Mouse (Mus musculus) ovary, adult 18-20 months (tissue): Measurements from ENCODE around the gene Otud7a.
"Not testable (repeated sequence)": the region's sequence is repeated elsewhere in the genome, so short reads cannot be mapped to it uniquely, and the experiment has no call there.

Experiments
- DNase-seq: peaks from one replicate; pipeline ENCODE4 v3.0.0; 2022; ENCODE audit warnings: low spot score, mixed read lengths

The Otud7a gene

DNA sequence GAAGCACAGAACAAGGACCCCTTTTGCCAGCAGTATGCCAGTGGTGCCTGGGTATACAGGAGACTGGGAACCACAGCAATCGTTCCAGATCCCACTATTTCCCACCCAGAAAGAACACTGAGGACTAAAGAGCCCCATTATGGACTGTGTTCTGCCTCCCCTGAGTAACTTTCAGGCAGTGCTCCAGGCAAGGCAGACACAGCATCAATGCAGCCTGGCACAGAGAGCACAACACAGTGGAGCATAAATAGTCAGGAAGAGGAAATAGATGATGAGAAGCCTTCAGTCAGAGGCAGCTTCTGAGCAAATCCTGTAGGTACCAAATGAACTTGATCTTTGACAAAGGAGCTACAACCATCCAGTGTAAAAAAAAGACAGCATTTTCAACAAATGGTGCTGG, 115.1 kb downstream of the Otud7a start:
- DNase-seq: no peak

DNA sequence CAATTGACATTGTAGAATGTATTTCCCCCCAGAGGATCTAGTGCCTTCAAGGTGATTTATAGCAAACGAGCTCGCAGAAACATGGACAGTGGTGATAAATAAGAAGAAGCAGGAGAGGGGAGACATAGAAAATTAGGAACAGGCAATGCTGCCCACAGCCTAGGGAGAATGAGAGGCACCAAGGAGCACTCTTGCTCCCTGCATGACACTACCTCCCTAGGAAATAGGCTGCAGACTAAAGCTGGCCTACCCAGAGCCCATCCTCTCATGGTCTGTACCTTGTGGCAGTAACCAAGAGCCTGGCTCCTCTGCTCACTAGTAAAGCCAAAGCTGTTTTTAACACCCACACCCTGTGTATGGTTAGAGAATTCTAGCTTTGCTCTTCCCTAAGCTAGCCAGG, 138.8 kb downstream of the Otud7a start:
- no peak for DNase-seq

DNA sequence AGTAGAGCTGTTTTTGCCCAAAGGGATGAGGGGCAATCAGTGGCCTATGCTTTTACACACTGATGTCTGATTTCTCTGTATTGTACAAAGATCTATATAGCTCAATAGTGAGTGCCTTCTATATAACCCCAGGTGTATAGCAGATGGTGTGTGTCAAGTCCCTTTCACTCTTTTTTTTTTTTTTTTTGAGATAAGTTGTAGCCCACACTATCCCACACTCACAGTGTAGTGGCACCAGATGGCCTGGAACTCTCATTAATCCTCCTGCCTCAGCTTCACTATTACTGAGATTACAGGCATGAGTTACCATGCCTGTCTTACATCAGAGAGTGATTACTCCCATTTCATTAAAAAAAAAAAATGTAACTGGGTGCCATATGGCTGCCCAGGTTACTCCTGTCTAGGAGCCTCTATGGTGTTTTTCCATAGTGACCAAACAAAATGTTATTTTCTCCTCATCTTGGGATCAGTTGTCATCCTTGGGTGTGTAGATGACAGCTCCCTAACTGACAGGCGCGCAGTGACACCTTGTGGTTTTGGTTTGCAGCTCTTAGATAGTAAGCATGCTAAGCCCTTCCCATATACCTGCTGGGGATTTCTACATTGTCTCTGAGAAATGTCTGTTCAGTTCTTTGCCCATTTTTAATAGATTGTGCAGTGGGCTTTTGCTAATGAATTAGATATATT, 141.8 kb downstream of the Otud7a start:
- DNase-seq: no peak

DNA sequence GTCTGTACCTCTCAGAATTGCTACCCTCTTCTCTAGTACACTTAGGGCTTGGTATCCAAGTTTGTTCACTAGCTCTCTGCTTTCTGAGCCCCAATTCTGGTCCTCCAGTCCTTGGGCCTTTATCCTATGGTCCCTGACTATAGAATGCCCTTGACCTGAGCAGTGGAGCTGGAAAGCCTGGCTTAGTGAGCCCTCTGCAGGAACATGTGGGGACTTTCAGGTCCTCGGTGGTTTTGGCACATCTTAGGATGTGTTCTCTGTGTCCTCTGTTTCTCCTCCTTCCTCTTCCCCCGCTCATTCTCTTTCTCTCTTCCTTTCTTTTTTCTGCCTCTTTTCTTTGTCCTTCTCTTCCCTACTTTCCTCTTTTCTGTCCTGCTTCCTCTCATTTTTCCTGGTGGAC, 145.8 kb downstream of the Otud7a start:
- no peak for DNase-seq

DNA sequence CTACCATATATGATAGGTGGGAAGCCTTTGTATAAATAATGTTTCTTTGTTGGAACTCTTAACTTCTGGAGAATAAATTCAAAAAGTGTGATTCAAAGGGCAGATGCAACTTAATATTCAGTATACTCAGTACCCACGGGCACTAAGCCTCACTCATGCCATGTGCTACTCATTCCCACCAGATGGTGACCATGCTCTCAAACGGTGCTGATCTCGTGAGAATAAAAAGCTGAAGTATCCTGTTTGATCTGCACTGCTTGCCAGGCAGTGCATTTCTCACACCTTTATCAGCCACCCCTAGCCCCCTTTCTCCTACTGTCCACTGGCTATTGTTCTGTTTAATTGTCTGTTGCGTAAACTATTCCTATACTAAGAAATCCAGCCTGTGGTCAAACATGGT, 146.8 kb downstream of the Otud7a start:
- no peak for DNase-seq

DNA sequence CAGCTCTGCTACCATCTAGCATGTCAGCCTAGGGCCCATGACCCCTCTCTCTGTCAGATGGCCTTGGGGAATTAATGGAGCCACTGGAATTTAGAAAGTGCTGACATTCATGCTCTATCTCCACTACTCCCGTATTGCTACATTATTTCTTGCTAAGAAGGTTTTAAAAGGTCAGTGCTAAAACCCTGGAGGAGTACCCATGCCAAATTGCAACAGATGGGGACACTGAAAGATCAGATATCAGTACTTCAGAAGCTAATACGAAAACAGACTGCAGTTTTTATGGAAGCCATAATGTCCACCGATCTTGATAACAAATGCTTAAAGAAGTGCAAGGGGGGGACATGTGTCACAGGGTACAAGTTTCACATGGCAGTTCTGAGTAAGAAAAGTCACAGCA, 147.5 kb downstream of the Otud7a start:
- no peak for DNase-seq

DNA sequence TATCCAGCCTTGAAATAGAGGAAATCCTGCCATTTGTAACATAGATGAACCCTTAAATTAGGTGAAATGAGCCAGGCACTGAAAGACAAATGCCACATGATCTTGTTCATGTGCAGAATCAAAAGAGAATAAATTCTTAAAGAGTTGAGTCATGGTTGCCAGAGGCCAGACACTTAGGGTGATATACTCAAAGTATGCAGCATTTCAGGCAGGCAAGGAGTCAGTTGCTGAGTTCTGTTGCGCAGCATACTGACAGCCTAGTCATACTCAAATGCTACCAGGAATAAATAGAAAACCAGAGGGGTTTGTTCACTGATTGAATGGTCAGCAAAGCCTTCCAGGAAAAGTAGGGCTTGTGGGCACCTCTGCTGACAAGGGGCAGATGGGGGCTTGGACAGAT, 160.3 kb downstream of the Otud7a start:
- no peak for DNase-seq

DNA sequence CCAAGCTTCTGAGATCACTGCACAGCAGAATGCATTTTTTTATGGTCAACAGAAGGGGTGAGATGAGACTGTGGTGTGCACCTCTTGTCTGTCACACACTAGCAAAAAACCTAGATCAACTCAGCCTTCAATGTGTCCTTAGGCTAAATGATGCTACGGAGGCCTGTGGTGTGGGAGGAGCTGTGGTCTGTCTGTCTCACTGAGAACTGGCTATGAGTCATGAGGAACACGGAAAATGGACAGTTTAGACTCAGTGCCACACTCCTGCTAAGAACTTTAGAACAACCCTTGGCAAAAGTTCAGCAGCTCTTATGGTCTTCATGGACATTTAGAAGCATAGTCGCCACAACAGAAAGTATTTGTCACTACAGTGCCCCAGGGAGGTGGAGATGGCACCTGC, 172.5 kb downstream of the Otud7a start:
- no peak for DNase-seq

DNA sequence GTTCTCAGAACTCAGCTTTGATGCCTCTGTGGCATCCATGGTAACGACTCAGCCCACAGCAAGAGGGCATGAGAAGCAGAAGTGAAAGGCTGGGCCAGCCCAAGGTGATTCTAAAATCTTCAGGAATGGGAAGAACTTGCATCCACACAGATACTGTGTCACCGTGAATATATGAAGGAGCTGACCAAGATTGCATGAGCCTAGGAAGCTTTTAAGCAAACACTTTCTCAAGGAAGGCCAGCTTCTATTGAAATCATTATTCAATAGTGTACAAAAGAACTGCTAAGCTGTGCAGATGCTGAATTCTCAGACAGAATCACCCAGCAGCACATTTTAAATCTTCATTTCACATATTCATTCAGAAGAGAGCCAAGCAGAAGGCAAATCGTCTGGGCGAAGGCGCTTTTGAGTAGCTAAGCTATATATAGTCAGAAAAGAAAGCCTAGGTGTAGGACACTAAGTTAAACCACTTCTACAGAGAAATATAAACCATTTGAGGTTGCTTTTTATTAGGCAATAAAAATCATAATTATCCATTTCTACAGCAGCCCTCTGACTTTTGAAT, 176.3 kb downstream of the Otud7a start:
- no peak for DNase-seq

DNA sequence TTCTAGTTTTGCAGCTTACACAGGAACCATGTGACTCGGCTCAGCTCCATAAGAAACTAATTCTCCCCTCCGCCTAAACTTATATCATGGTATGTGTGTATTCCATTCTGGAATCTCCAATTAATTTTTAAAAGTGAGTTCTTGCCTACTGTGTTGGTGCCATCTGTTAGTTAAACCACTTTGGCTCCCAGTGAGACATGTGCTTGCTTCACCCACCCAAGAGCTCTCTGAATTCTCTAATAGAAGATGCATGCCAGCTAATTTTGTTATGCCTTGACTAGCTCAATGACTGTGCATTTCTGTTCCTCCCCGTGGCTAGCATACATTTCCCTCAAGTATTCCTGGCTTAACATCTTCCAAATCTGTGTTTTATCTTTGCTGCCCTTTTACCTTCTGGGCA, 193.1 kb downstream of the Otud7a start:
- DNase-seq: no peak

DNA sequence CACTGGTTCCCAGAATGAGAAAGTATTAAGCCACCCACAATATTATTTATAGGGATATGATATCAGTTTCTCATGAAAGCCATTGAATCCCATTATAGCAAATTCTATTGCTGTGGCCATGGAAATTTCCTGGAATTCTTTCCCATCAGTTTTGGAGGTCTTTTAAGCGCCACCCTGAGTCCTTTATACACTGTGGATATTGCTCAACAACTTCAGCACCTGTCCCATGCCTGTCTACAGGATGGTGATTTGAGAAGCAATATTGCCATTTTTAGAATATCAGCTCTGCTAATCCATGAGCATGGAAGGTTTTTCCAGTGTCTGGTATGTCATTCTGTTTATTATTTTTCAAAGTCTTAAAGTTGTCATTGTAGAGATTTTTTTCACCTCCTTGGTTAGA, 199.5 kb downstream of the Otud7a start:
- DNase-seq: no peak

DNA sequence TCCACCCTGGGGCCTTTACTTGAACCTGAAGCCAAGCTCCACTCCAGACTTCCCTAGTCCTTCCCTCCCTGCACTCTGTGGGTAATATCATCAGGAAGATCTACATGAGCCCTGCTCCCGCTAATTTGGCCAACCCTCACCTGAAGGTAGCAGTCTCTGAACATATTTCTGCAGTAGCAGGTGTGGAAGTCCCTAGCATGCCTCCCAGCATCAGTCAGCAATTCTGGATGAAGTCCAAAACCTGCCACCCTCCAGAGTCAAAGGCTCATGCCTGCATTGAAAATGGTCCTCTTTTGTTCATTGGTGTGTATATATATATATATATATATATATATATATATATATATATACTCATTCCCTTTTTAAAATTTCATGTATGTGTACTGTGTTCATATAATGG, 202.6 kb downstream of the Otud7a start:
- no peak for DNase-seq

DNA sequence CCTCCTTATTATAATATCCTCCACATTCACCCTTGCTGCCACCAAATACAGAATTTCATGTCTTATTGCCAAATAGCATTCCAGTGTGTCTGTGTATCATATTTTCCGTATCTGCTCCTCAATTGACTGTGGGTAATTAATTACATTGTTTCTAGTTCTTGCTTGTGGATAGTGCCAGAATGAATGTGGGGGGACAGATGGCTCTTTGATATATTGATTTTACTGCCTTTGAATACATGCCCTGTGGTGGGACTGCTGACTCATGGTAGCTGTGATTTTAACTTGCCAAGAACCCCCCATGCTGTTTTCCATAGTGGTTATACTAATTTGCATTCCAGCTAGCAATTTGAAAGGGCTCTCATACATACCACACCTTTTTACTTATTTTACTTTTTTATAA, 215.7 kb downstream of the Otud7a start:
- DNase-seq: no peak

DNA sequence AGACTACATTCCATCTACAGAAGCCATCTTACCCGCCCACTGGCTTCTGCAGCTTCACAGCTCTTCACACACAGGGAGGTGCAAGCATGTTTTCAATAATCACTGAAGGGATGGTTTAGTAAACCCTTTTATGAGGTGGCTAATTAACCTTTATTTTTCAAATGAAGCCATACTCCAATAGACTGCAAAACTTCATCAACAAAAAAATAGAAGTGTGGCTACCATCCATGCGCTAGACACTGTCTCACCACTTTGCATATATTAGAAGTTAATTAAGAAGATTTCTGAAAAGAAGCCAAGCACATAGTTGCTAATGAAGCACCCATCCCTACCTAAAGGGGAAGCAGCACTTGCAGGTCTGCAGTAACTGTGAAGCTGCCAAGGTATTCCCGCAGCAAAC, 218.2 kb downstream of the Otud7a start:
- DNase-seq: no peak

DNA sequence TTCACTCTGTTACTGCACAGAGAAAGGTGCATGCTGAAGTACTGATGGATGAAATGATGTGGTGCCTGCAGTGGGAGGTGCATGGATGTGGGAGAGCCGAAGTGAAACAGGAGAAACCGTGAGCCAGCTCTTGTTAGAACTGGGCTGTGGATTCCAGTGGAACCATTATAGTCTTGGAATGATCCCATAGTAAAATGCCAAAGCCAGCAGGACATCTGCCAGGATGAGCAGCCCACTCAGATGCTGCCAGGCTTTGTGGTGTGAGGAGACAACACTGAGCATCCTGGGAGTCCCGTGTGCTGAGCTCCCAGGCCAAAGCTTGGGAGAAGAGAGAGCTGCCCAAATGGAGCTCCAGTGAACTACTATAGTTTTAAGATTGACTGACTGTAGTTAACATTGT, 220.9 kb downstream of the Otud7a start:
- DNase-seq: no peak

DNA sequence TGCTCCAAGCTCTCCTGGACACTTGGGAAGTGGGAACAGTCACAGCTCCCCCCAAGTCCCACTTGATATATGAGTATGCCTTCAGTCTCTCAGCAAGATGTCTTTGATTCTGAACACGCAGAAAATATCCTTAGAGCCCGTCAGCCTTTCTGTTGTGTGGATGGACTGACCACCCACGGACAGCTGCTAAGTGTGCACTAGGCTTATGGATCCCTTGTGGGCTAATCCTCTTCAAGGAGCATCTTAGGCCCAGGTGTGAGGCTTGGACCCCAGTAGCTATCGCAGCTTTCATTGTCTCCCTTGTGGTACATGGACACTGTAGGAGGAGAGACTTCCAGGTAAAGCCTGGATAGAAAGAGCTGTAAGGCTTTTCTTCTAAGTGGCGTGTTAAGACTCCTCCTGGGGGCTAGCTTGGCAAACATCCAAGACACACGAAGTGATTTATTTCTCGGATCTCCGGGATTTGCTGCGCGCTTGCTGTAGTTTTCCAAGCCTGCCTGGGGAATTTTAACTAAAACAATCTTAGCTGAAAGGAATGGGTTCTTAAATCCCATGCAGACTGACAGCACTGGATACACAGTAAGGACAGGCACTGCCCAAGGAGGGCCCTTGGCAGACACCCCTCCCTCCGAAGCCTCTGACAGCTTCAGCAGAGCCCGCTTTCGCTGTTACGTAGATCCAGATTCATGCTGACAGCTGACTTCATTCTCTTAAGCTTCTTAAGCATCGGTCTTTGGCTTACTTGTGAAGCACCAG, 223.6 kb downstream of the Otud7a start:
- DNase-seq: no peak

DNA sequence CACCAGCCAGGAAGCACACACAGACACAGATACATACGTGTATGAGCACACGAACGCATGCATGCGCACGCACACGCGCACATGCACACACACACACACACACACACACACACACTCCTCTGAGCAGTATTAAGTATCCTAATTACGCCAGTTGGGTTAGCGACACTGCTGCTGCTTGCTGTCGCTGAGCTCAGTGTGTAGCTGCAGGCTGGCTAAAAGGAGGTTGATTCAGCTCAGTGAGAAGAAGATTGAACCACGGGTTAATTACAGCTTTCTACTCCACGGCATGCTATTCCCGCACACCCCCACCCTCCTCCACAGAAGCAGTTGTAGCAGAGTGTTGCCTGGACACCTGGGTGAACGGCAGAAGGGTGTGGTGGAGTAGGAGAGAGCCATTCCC, 224.4 kb downstream of the Otud7a start:
- no peak for DNase-seq

DNA sequence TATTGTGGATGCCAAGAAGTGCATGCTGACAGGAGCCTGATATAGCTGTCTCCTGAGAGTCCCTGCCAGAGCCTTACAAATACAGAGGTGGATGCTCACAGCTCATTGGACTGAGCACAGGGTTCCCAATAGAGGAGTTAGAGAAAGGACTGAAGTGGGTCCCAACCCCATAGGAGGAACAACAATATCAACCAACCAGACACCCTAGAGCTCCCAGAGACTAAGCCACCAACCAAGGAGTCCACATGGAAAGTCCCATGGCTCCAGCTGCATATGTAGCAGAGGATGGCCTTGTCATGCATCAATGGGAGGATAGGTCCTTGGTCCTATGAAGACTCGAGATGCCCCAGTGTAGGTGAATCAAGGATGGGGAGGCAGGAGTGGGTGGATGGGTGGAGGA, 226.4 kb downstream of the Otud7a start:
- not testable (repeated sequence) for DNase-seq

DNA sequence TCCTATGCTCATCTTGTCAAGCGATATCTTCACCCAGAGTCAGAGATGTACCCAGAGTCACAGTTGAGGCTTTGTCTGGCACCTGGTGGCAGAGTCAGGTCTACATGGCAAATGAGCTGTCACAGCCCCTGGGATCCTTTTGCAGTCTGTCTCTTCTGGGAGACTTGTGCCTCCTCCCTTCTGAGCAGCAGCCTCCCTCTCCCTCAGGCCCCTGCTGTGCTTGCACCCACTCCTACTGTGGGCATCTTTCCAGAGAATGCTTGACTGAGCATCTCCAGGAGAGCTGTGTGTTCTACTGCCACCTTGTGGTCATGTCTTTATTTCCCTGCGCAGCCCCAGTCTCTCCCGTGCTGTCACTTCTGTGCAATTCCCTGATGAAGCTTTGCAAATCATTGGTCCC, 227.4 kb downstream of the Otud7a start:
- no peak for DNase-seq

DNA sequence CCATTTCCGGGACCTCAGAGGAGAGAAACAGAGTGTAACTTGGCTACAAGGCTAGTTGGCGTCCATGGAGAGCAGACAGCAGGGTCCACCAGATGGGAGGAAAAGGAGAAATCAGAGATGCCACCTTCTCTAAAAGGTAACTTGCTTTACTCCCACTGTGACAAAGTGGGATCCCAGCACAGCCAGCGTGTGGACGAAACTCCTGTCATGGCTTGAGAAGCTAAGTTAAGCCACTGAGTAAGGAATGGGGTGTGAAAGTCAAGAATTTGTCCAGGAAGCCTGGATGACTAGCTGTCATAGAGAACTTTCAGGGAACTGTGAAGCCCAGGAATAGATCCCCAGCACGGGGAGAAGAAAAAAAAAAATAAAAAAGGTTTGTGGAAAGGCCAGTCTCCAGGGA, 232.1 kb downstream of the Otud7a start:
- no peak for DNase-seq

DNA sequence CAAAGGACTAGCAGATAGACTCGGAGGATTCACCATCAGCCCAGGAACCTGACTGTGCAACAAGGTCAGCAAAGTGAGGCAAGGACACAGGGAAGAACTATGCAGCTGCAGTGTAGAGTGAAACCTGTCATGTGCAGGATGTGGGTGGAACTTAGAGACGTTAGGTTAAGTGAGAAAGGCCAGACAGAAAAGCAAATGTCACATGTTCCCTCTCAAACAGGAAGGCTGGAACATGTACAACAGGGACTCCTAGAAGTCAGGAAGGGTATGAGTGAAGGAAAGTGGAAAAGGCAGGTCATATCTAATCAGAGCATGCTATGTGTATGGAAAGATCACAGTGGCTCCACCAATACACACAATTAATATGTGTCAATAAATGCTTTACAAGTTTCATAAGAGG, 232.6 kb downstream of the Otud7a start:
- no peak for DNase-seq

DNA sequence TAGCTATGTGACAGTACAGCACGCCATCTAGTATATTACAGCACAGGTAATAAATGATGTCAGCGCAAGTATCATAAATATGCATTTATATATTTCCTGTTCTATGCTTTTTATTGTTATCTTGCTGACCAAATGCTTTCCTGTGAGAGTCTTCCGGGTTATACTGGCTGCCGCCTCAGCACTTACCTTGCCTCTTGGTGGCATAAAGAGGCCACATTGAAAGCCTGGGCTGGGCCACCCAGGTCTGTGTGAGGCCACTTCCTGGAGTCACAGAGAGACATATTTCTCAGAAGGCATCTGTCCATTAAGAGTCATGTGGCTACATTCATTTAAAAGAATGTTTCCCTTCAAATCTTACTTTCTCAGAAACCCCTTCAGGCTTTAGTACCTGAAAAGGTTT, 242.5 kb downstream of the Otud7a start:
- DNase-seq: no peak

DNA sequence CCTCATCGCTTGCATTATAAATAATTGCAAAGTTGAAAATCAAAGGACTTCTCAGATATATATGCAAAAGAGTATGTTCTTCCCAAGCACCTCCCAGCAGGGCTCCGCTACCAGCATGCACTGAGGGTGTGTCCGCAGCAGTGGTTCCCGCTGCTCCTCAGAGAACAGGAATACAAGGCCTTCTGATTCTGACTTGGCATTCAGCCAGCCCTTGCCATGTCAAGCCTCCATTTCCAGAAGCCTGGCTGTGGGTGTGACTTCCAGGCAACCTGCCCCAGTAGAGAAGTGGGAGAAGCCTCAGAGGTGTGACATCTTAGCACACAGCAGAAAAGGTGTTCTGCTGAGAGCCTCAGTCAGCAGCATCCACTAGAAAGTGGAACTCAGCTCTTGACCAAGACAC, 253.4 kb downstream of the Otud7a start:
- DNase-seq: no peak

DNA sequence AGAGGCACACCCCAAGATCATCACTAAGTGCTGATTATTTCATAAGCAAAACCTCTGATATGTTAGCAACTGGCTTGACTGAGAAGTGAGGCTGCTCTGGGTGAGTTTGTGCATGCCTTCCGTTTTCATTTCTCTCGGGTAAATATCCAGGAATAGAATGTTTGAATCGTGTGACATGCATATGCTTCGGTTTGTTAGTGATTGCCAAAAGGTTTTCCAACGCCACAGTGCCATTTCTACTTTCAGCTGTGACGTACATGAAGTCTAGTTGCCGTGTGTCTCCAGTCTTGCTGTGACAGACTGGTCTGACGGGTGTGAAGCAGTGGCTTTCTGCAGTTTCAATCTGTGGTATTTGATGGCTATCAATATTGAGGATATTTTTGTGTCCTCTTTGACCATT, 273.4 kb downstream of the Otud7a start:
- no peak for DNase-seq
